Mouse (Mus musculus): ENCODE results near the gene Lrrc1. TPM values are rescaled to one million over a fixed set of nuclear protein-coding genes. Genes with fewer than 3 reads are reported as not detected.
A peak's percentile ranks its signal among the peaks of the same experiment; 100 is the strongest.

Lrrc1 gene
- total RNA-seq, 2 experiments from 2014 or later, result 1.2 to 1.6 TPM

GRCm38 (mm10) chr9:77406906-77407305 is 137.8 kb downstream of the Lrrc1 start:
- intact Hi-C loops (cut with DNase I; ENCODE audit: low total_unique reads), result no loop called here
- no peak for DNase-seq

- intact Hi-C loops (cut with DNase I; ENCODE audit: low total_unique reads), result no loop called here
These were observed 140.2 kb downstream of the Lrrc1 start for GRCm38 (mm10) chr9:77404458-77404857.

GRCm38 (mm10) chr9:77403961-77404360 is 140.7 kb downstream of the Lrrc1 start:
- DNase-seq, result no peak
- intact Hi-C loops (cut with DNase I; ENCODE audit: low total_unique reads), result no loop called here

More at GRCm38 (mm10) chr9:77404458-77404857, 140.2 kb downstream of the Lrrc1 start:
- no peak for DNase-seq

GRCm38 (mm10) chr9:77402971-77403370 is 141.7 kb downstream of the Lrrc1 start:
- intact Hi-C loops (cut with DNase I; ENCODE audit: low total_unique reads), result no loop called here
- no peak for DNase-seq

GRCm38 (mm10) chr9:77399801-77400200 is 144.9 kb downstream of the Lrrc1 start:
- intact Hi-C loops (cut with DNase I; ENCODE audit: low total_unique reads), result no loop called here
- DNase-seq, result no peak

- intact Hi-C loops (cut with DNase I; ENCODE audit: low total_unique reads), result no loop called here
- no peak for DNase-seq
These were observed 145.6 kb downstream of the Lrrc1 start for GRCm38 (mm10) chr9:77398856-77399631.

- no peak for DNase-seq
- intact Hi-C loops (cut with DNase I; ENCODE audit: low total_unique reads), result no loop called here
These were observed 147.6 kb downstream of the Lrrc1 start for GRCm38 (mm10) chr9:77397027-77397426.

- no peak for DNase-seq
- intact Hi-C loops (cut with DNase I; ENCODE audit: low total_unique reads), result no loop called here
These were observed 153.4 kb downstream of the Lrrc1 start for GRCm38 (mm10) chr9:77391248-77391647.

- no peak for DNase-seq
- intact Hi-C loops (cut with DNase I; ENCODE audit: low total_unique reads), result no loop called here
These were observed 155.7 kb downstream of the Lrrc1 start for GRCm38 (mm10) chr9:77388956-77389355.

- intact Hi-C loops (cut with DNase I; ENCODE audit: low total_unique reads), result no loop called here
- no peak for DNase-seq
These were observed 157.9 kb downstream of the Lrrc1 start for GRCm38 (mm10) chr9:77386751-77387150.

GRCm38 (mm10) chr9:77385611-77386010 is 159.1 kb downstream of the Lrrc1 start:
- no peak for DNase-seq
- intact Hi-C loops (cut with DNase I; ENCODE audit: low total_unique reads), result no loop called here

- intact Hi-C loops (cut with DNase I; ENCODE audit: low total_unique reads), result no loop called here
These were observed 160.0 kb downstream of the Lrrc1 start for GRCm38 (mm10) chr9:77384651-77385050.

GRCm38 (mm10) chr9:77383951-77384350 is 160.7 kb downstream of the Lrrc1 start:
- intact Hi-C loops (cut with DNase I; ENCODE audit: low total_unique reads), result no loop called here
- DNase-seq, result no peak

More at GRCm38 (mm10) chr9:77384651-77385050, 160.0 kb downstream of the Lrrc1 start:
- DNase-seq, result no peak

GRCm38 (mm10) chr9:77382514-77382913 is 162.2 kb downstream of the Lrrc1 start:
- intact Hi-C loops (cut with DNase I; ENCODE audit: low total_unique reads), result no loop called here
- DNase-seq, result no peak

- intact Hi-C loops (cut with DNase I; ENCODE audit: low total_unique reads), result no loop called here
- peak; percentile 63 for DNase-seq
These were observed 163.1 kb downstream of the Lrrc1 start for GRCm38 (mm10) chr9:77381565-77381964.

Small RNAs within 50 kb of the gene (microRNA-seq; reads per million reads assigned to microRNA genes)
- 0 reads per million in 2 experiments for gene Gm25250

Other genes with a start within 250 kb of the Lrrc1 start
- gene Mlip, start 191.9 kb downstream of the Lrrc1 start, total RNA-seq (2021), result 100 to 1,000 TPM; 103 to 105 TPM
- gene Klhl31, start 91.6 kb upstream of the Lrrc1 start, total RNA-seq (2021), result 100 to 1,000 TPM; 489 to 543 TPM
- 1 to 10 TPM; 4.3 to 5.0 TPM for gene Gclc, start 209.7 kb upstream of the Lrrc1 start, total RNA-seq (2021)

All from gastrocnemius, postnatal 14 days (tissue).